Mouse (Mus musculus) kidney, postnatal 0 days (tissue): ENCODE measurements around the gene Tmem120b. TPM values are rescaled to one million over a fixed set of nuclear protein-coding genes. Genes with fewer than 3 reads are reported as not detected.
A peak's percentile ranks its signal among the peaks of the same experiment; 100 is the strongest.

Source experiments
- ATAC-seq: fragments of 200-750 bp; cut with Nextera tagmentation; replicated peaks from 2 replicates; pipeline ENCODE4 v1.8.0; 2017; ENCODE audit warnings: low read depth, moderate number of reproducible peaks, moderate TSS enrichment, moderate library complexity; ENCODE audit not compliant: low FRiP score
- DNase-seq: peaks from one replicate; pipeline ENCODE4 v3.0.0-alpha.2; 2016; ENCODE audit warnings: low spot score
- H3K27ac ChIP-seq: fragments of 300-500 bp; sonication (generic); 2 replicates; pipeline ENCODE4 v1.5.1; 2014; ENCODE audit warnings: mild to moderate bottlenecking
- H3K27me3 ChIP-seq: fragments of 300-500 bp; sonication (generic); 2 replicates; pipeline ENCODE4 v1.6.1; 2014; ENCODE audit warnings: low read length, mixed read lengths; ENCODE audit not compliant: insufficient read depth
- H3K36me3 ChIP-seq: fragments of 300-500 bp; sonication (generic); 2 replicates; pipeline ENCODE4 v1.6.1; 2014; ENCODE audit warnings: low read length, mixed read lengths; ENCODE audit not compliant: insufficient read depth
- H3K4me1 ChIP-seq: fragments of 300-500 bp; sonication (generic); replicated peaks from 2 replicates; pipeline ENCODE4 v1.6.1; 2014; ENCODE audit warnings: antibody characterized with exemption, low read length, mixed read lengths; ENCODE audit not compliant: insufficient read depth
- H3K4me2 ChIP-seq: fragments of 300-500 bp; sonication (generic); 2 replicates; pipeline ENCODE4 v1.6.1; 2014; ENCODE audit warnings: mild to moderate bottlenecking, low read length, moderate library complexity, mixed read lengths
- H3K4me3 ChIP-seq: fragments of 300-500 bp; sonication (generic); replicated peaks from 2 replicates; pipeline ENCODE4 v1.5.1; 2014; ENCODE audit warnings: low read depth, low read length
- H3K9ac ChIP-seq: fragments of 300-500 bp; sonication (generic); 2 replicates; pipeline ENCODE4 v1.6.1; 2014; ENCODE audit warnings: low read depth, low read length
- H3K9me3 ChIP-seq: fragments of 300-500 bp; sonication (generic); replicated peaks from 2 replicates; pipeline ENCODE4 v1.6.1; 2016; ENCODE audit warnings: low read length, inconsistent platforms, mixed read lengths
- CTCF ChIP-seq: IDR thresholded peaks from 2 replicates; pipeline ENCODE4 v1.5.1; 2016; ENCODE audit warnings: antibody characterized with exemption, low read depth, mild to moderate bottlenecking, moderate library complexity
- WGBS: fragments of 180-500 bp; shearing (Covaris S2); extraction: QIAGEN DNeasy Blood & Tissue Kit; methylation state at CpG from one replicate; pipeline ENCODE4 v1.1.7; 2014; 5-methylcytosine and 5-hydroxymethylcytosine counted together
- polyA plus RNA-seq: library from polyadenylated mRNA; unstranded; fragments of >200 nt; fragmentation: Nextera tagmentation; extraction: Ambion mirVana; gene quantifications from 2 replicates; pipeline ENCODE4 v1.2.1, GENCODE M21; 2015

The Tmem120b gene
- polyA plus RNA-seq, 1 experiment from 2014 or later = 12.6 TPM

- 84% methylated on average over 6 of the region's 6 CpGs for WGBS
- Histone ChIP-seq H3K4me1 (peaks cover 14% of the 10 kb centered on the region; the same call in 1 of the 2 replicates), H3K27ac (no peak overlapping the region), H3K9me3 (no peaks in the 10 kb centered on the region), H3K4me2 (no peak overlapping the region), H3K36me3 (peaks cover under 1% of the 10 kb centered on the region; the same call in 1 of the 2 replicates), H3K4me3 (no peak overlapping the region), H3K27me3 (no peaks in the 10 kb centered on the region), H3K9ac (no peak overlapping the region)
- ATAC-seq (no peak), DNase-seq (no peak)
- TF ChIP-seq CTCF = no peak
These were observed 36.6 kb downstream of the Tmem120b start for GRCm38 (mm10) chr5:123104769-123105168.

- no peaks in the 10 kb centered on the region for H3K9me3 ChIP-seq
- H3K4me2 ChIP-seq = peak overlapping the region; percentile 49
- DNase-seq (peak; percentile 54), ATAC-seq (peak; percentile 22; the same call in 1 of the 2 replicates)
- H3K36me3 ChIP-seq = no peaks in the 10 kb centered on the region
- H3K27ac ChIP-seq = peak overlapping the region; percentile 68
- no peak for TF ChIP-seq CTCF
- H3K9ac ChIP-seq = peak overlapping the region; percentile 27; the same call in 1 of the 2 replicates
- H3K4me3 ChIP-seq = no peak overlapping the region
- no peaks in the 10 kb centered on the region for H3K27me3 ChIP-seq
- H3K4me1 ChIP-seq = peaks cover 18% of the 10 kb centered on the region
- WGBS = 19% methylated on average over 13 of the region's 13 CpGs
These were observed 41.4 kb downstream of the Tmem120b start for GRCm38 (mm10) chr5:123109452-123110203.

GRCm38 (mm10) chr5:123110296-123110721 lies 42.1 kb downstream of the Tmem120b start:
- Histone ChIP-seq H3K4me3 (no peak overlapping the region), H3K9me3 (no peaks in the 10 kb centered on the region), H3K9ac (0 out of 2 replicates have a peak overlapping the region, but pooled peaks have one; percentile 29), H3K27ac (peak overlapping the region; percentile 68), H3K27me3 (no peaks in the 10 kb centered on the region), H3K4me2 (peak overlapping the region; percentile 49), H3K36me3 (no peaks in the 10 kb centered on the region), H3K4me1 (peaks cover 18% of the 10 kb centered on the region)
- WGBS = 29% methylated on average over 13 of the region's 13 CpGs
- no peak for TF ChIP-seq CTCF
- DNase-seq = peak; percentile 74
- ATAC-seq = no peak; the same call in 1 of the 2 replicates

- no peak overlapping the region for H3K4me2 ChIP-seq
- no peak overlapping the region for H3K4me3 ChIP-seq
- DNase-seq (no peak), ATAC-seq (no peak)
- peaks cover 15% of the 10 kb centered on the region for H3K4me1 ChIP-seq
- no peaks in the 10 kb centered on the region for H3K9me3 ChIP-seq
- H3K9ac ChIP-seq = no peak overlapping the region
- no peaks in the 10 kb centered on the region for H3K27me3 ChIP-seq
- 58% methylated on average over 11 of the region's 11 CpGs for WGBS
- no peak overlapping the region for H3K27ac ChIP-seq
- no peaks in the 10 kb centered on the region for H3K36me3 ChIP-seq
- no peak for TF ChIP-seq CTCF
These were observed 45.9 kb downstream of the Tmem120b start for GRCm38 (mm10) chr5:123114109-123114508.

- Histone ChIP-seq H3K27ac (no peak overlapping the region), H3K9ac (no peak overlapping the region), H3K4me3 (no peak overlapping the region), H3K27me3 (no peaks in the 10 kb centered on the region), H3K4me1 (peaks cover 9% of the 10 kb centered on the region), H3K9me3 (no peaks in the 10 kb centered on the region), H3K36me3 (no peaks in the 10 kb centered on the region), H3K4me2 (no peak overlapping the region)
- ATAC-seq (no peak), DNase-seq (peak; percentile 85)
- WGBS = 32% methylated on average over 7 of the region's 7 CpGs
- peak; percentile 78 for TF ChIP-seq CTCF
These were observed 46.7 kb downstream of the Tmem120b start for GRCm38 (mm10) chr5:123114924-123115323.

GRCm38 (mm10) chr5:123116080-123116479 lies 47.9 kb downstream of the Tmem120b start:
- H3K4me2 ChIP-seq = no peak overlapping the region
- ATAC-seq = no peak
- no peak overlapping the region for H3K27ac ChIP-seq
- no peak for TF ChIP-seq CTCF
- no peak for DNase-seq
- H3K36me3 ChIP-seq = no peaks in the 10 kb centered on the region
- no peaks in the 10 kb centered on the region for H3K4me1 ChIP-seq
- H3K9ac ChIP-seq = no peak overlapping the region
- H3K9me3 ChIP-seq = no peaks in the 10 kb centered on the region
- H3K4me3 ChIP-seq = no peak overlapping the region
- H3K27me3 ChIP-seq = no peaks in the 10 kb centered on the region
- WGBS = 56% methylated on average over 8 of the region's 8 CpGs
